Mouse (Mus musculus) neural tube, embryonic 12.5 days (tissue): ENCODE data around the gene Cbr2. TPM values are rescaled to one million over a fixed set of nuclear protein-coding genes. Genes with fewer than 3 reads are reported as not detected.

Experiments
- ATAC-seq: fragments of 200-750 bp; cut with Nextera tagmentation; 2 replicates; pipeline ENCODE4 v1.8.0; 2017; ENCODE audit warnings: low read depth, mild to moderate bottlenecking, moderate TSS enrichment, moderate library complexity; ENCODE audit not compliant: low FRiP score
- H3K27ac ChIP-seq: fragments of 300-500 bp; sonication (generic); 2 replicates; pipeline ENCODE4 v1.5.1; 2016
- H3K27me3 ChIP-seq: fragments of 300-500 bp; sonication (generic); replicated peaks from 2 replicates; pipeline ENCODE4 v1.6.1; 2016; ENCODE audit warnings: mild to moderate bottlenecking
- H3K36me3 ChIP-seq: fragments of 300-500 bp; sonication (generic); 2 replicates; pipeline ENCODE4 v1.6.1; 2016; ENCODE audit warnings: mild to moderate bottlenecking
- H3K4me1 ChIP-seq: fragments of 300-500 bp; sonication (generic); 2 replicates; pipeline ENCODE4 v1.6.1; 2016
- H3K4me2 ChIP-seq: fragments of 300-500 bp; sonication (generic); replicated peaks from 2 replicates; pipeline ENCODE4 v1.6.1; 2016; ENCODE audit warnings: mild to moderate bottlenecking
- H3K4me3 ChIP-seq: fragments of 300-500 bp; sonication (generic); 2 replicates; pipeline ENCODE4 v1.5.1; 2016
- H3K9ac ChIP-seq: fragments of 300-500 bp; sonication (generic); 2 replicates; pipeline ENCODE4 v1.6.1; 2016; ENCODE audit warnings: mild to moderate bottlenecking
- H3K9me3 ChIP-seq: fragments of 300-500 bp; sonication (generic); 2 replicates; pipeline ENCODE4 v1.6.1; 2016; ENCODE audit warnings: mild to moderate bottlenecking
- WGBS: fragments of 180-500 bp; shearing (Covaris S2); methylation state at CpG from one replicate; pipeline ENCODE4 v1.1.7; 2016; 5-methylcytosine and 5-hydroxymethylcytosine counted together
- polyA plus RNA-seq: library from polyadenylated mRNA; unstranded; fragments of >200 nt; fragmentation: Nextera tagmentation; extraction: Ambion mirVana; gene quantifications from 2 replicates; pipeline ENCODE4 v1.2.1, GENCODE M21; 2016

Cbr2 gene
- polyA plus RNA-seq, 1 experiment from 2014 or later = 1.6 TPM

- no peak overlapping the region for H3K4me2 ChIP-seq
- ATAC-seq = no peak
- no peak overlapping the region for H3K4me3 ChIP-seq
- H3K36me3 ChIP-seq = peaks cover 40% of the 10 kb centered on the region
- peaks cover 29% of the 10 kb centered on the region for H3K4me1 ChIP-seq
- H3K9me3 ChIP-seq = no peaks in the 10 kb centered on the region
- no peak overlapping the region for H3K27ac ChIP-seq
- WGBS = 90% methylated on average over 9 of the region's 9 CpGs
- H3K27me3 ChIP-seq = peaks cover 13% of the 10 kb centered on the region; the same call in 1 of the 2 replicates
- H3K9ac ChIP-seq = no peak overlapping the region
Measured at GRCm38 (mm10) chr11:120719242-120719641, 12.7 kb downstream of the Cbr2 start.

GRCm38 (mm10) chr11:120715131-120715530 is 16.8 kb downstream of the Cbr2 start:
- Histone ChIP-seq H3K4me1 (peaks cover 38% of the 10 kb centered on the region), H3K9me3 (no peaks in the 10 kb centered on the region), H3K4me3 (no peak overlapping the region), H3K27ac (no peak overlapping the region), H3K36me3 (peaks cover 40% of the 10 kb centered on the region), H3K4me2 (peak overlapping the region; percentile 98), H3K9ac (no peak overlapping the region), H3K27me3 (no peaks in the 10 kb centered on the region)
- 88% methylated on average over 9 of the region's 9 CpGs for WGBS
- no peak for ATAC-seq

GRCm38 (mm10) chr11:120714546-120714945 is 17.4 kb downstream of the Cbr2 start:
- Histone ChIP-seq H3K36me3 (peaks cover 38% of the 10 kb centered on the region), H3K4me3 (peak overlapping the region; percentile 58), H3K9ac (peak overlapping the region; percentile 67), H3K4me2 (peak overlapping the region; percentile 98), H3K9me3 (no peaks in the 10 kb centered on the region), H3K27me3 (no peaks in the 10 kb centered on the region), H3K27ac (no peak overlapping the region), H3K4me1 (peaks cover 38% of the 10 kb centered on the region)
- no peak for ATAC-seq
- WGBS = 60% methylated on average over 10 of the region's 10 CpGs

GRCm38 (mm10) chr11:120713580-120714518 is 18.1 kb downstream of the Cbr2 start, which contains the start of the genes Cenpx and Lrrc45:
TSS of gene Cenpx (minus strand) at chr11:120713738.
TSS of gene Lrrc45 (plus strand) at chr11:120713925.
- Histone ChIP-seq H3K36me3 (peaks cover 38% of the 10 kb centered on the region), H3K9me3 (no peaks in the 10 kb centered on the region), H3K27ac (peak within 1 kb of the TSS; percentile 50), H3K9ac (peak within 1 kb of the TSS; percentile 67), H3K27me3 (no peaks in the 10 kb centered on the region), H3K4me2 (peak within 1 kb of the TSS; percentile 98), H3K4me3 (peak within 1 kb of the TSS; percentile 60), H3K4me1 (peaks cover 38% of the 10 kb centered on the region)
- WGBS = 2% methylated on average over 53 of the region's 53 CpGs
- ATAC-seq = peak; percentile 96

GRCm38 (mm10) chr11:120712771-120713568 is 18.9 kb downstream of the Cbr2 start:
- Histone ChIP-seq H3K4me3 (peak overlapping the region; percentile 60), H3K27me3 (no peaks in the 10 kb centered on the region), H3K9me3 (no peaks in the 10 kb centered on the region), H3K4me2 (peak overlapping the region; percentile 98), H3K27ac (peak overlapping the region; percentile 50), H3K36me3 (peaks cover 33% of the 10 kb centered on the region), H3K9ac (peak overlapping the region; percentile 63), H3K4me1 (peaks cover 38% of the 10 kb centered on the region)
- ATAC-seq = peak; percentile 65
- WGBS = under 1% methylated on average over 38 of the region's 38 CpGs

GRCm38 (mm10) chr11:120711980-120712604 is 19.8 kb downstream of the Cbr2 start:
- H3K27me3 ChIP-seq = no peaks in the 10 kb centered on the region
- H3K9ac ChIP-seq = no peak overlapping the region
- H3K4me2 ChIP-seq = peak overlapping the region; percentile 98
- ATAC-seq = no peak
- no peak overlapping the region for H3K27ac ChIP-seq
- peaks cover 42% of the 10 kb centered on the region for H3K4me1 ChIP-seq
- 51% methylated on average over 8 of the region's 8 CpGs for WGBS
- H3K4me3 ChIP-seq = 0 out of 2 replicates have a peak overlapping the region, but pooled peaks have one; percentile 60
- H3K36me3 ChIP-seq = peaks cover 25% of the 10 kb centered on the region
- H3K9me3 ChIP-seq = no peaks in the 10 kb centered on the region

GRCm38 (mm10) chr11:120710672-120711071 is 21.2 kb downstream of the Cbr2 start:
- ATAC-seq = no peak

GRCm38 (mm10) chr11:120709551-120709950 is 22.4 kb downstream of the Cbr2 start:
- no peak overlapping the region for H3K4me2 ChIP-seq
- H3K4me1 ChIP-seq = peaks cover 50% of the 10 kb centered on the region
- H3K9ac ChIP-seq = no peak overlapping the region
- no peak overlapping the region for H3K27ac ChIP-seq
- H3K36me3 ChIP-seq = peaks cover 21% of the 10 kb centered on the region
- H3K9me3 ChIP-seq = no peaks in the 10 kb centered on the region
- 85% methylated on average over 2 of the region's 2 CpGs for WGBS
- H3K4me3 ChIP-seq = no peak overlapping the region
- no peaks in the 10 kb centered on the region for H3K27me3 ChIP-seq
- no peak for ATAC-seq

More at GRCm38 (mm10) chr11:120710672-120711071, 21.2 kb downstream of the Cbr2 start:
- Histone ChIP-seq H3K9me3 (no peaks in the 10 kb centered on the region), H3K36me3 (peaks cover 21% of the 10 kb centered on the region), H3K27ac (no peak overlapping the region), H3K4me3 (no peak overlapping the region), H3K4me2 (no peak overlapping the region), H3K27me3 (no peaks in the 10 kb centered on the region), H3K4me1 (peaks cover 51% of the 10 kb centered on the region), H3K9ac (0 out of 2 replicates have a peak overlapping the region, but pooled peaks have one; percentile 18)
- WGBS = 23% methylated on average over 5 of the region's 5 CpGs

- Histone ChIP-seq H3K27ac (no peak overlapping the region), H3K4me1 (peaks cover 51% of the 10 kb centered on the region), H3K9ac (no peak overlapping the region), H3K9me3 (no peaks in the 10 kb centered on the region), H3K4me3 (no peak overlapping the region), H3K4me2 (peak overlapping the region; percentile 35; the same call in 1 of the 2 replicates), H3K27me3 (no peaks in the 10 kb centered on the region), H3K36me3 (peaks cover 30% of the 10 kb centered on the region)
- no peak for ATAC-seq
- whole genome bisulfite sequencing = 27% methylated on average over 5 of the region's 5 CpGs
Measured at GRCm38 (mm10) chr11:120707969-120708368, 23.9 kb downstream of the Cbr2 start.

- ATAC-seq = no peak
- Histone ChIP-seq H3K4me3 (no peak overlapping the region), H3K36me3 (peaks cover 34% of the 10 kb centered on the region), H3K4me1 (peaks cover 44% of the 10 kb centered on the region), H3K4me2 (peak overlapping the region; percentile 35), H3K27ac (no peak overlapping the region), H3K9me3 (no peaks in the 10 kb centered on the region), H3K9ac (peak overlapping the region; percentile 26; the same call in 1 of the 2 replicates), H3K27me3 (no peaks in the 10 kb centered on the region)
- 5% methylated on average over 11 of the region's 12 CpGs for WGBS
Measured at GRCm38 (mm10) chr11:120707225-120707624, 24.7 kb downstream of the Cbr2 start.

- WGBS = 61% methylated on average over 5 of the region's 5 CpGs
- H3K9ac ChIP-seq = no peak overlapping the region
- peaks cover 39% of the 10 kb centered on the region for H3K36me3 ChIP-seq
Measured at GRCm38 (mm10) chr11:120706120-120706519, 25.8 kb downstream of the Cbr2 start.

More at GRCm38 (mm10) chr11:120706120-120706519, 25.8 kb downstream of the Cbr2 start:
- H3K27me3 ChIP-seq = no peaks in the 10 kb centered on the region
- H3K4me1 ChIP-seq = peaks cover 37% of the 10 kb centered on the region
- no peak for ATAC-seq
- H3K27ac ChIP-seq = no peak overlapping the region
- no peak overlapping the region for H3K4me3 ChIP-seq
- no peaks in the 10 kb centered on the region for H3K9me3 ChIP-seq
- H3K4me2 ChIP-seq = no peak overlapping the region
